Mouse (Mus musculus): Measurements from ENCODE around the gene Gfm1. TPM values are rescaled to one million over a fixed set of nuclear protein-coding genes. Genes with fewer than 3 reads are reported as not detected.

Gfm1 gene
- total RNA-seq, 1 experiment = 88.2 TPM

DNA sequence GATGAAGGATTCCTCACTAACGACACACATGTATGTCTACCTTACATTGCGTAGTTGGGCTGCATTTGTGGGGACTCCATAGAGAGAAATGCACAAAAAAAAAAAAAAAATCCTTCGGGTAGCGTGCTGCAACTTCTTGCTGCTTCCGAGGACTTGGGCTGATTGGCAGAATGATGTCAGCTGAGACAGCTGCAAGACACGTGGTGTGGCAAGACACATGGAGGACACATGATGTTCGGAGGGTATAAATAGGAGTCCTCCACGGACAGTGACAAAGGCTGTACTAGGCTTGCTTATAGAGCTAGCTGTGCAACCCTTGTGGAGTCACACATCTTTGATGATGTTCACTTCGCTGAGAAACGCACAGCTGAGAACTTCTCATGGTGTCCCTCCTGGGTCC, 52.5 kb downstream of the Gfm1 start:
- no peak for DNase-seq (ENCODE audit: low read depth, low spot score)
- Histone ChIP-seq H3K9me3 (ENCODE audit: control insufficient read depth, insufficient read depth, low read depth, low read length) (no peaks in the 10 kb centered on the region), H3K4me3 (ENCODE audit: insufficient read depth in 1 of 2, low read depth in 1 of 2, low read length in 2 of 2, poor library complexity in 1 of 2, severe bottlenecking in 1 of 2) (no peak overlapping the region), H3K36me3 (ENCODE audit: control insufficient read depth, insufficient read depth, low read length, poor library complexity, severe bottlenecking) (no peaks in the 10 kb centered on the region), H3K4me1 (ENCODE audit: control insufficient read depth in 2 of 2, insufficient read depth in 2 of 2, low read length in 2 of 2, poor library complexity in 1 of 2) (no peaks in the 10 kb centered on the region), H3K27ac (ENCODE audit: insufficient read depth, low read depth, low read length, poor library complexity, severe bottlenecking) (no peak overlapping the region), H3K9ac (ENCODE audit: insufficient read depth, low read depth, low read length, poor library complexity, severe bottlenecking) (no peak overlapping the region)
- TF ChIP-seq HCFC1 (IDR thresholded peaks at IDR 0.05; ENCODE audit: borderline replicate concordance, insufficient read depth, low read length) (no peak), CHD2 (IDR thresholded peaks at IDR 0.05; ENCODE audit: low read depth, low read length) (no peak), ZC3H11A (IDR thresholded peaks at IDR 0.05; ENCODE audit: borderline replicate concordance, low read depth, low read length) (no peak), MAFK (IDR thresholded peaks at IDR 0.05; ENCODE audit: insufficient read depth, low read depth, low read length) (no peak), ZNF384 (IDR thresholded peaks at IDR 0.05; ENCODE audit: low read depth, low read length) (no peak)
- in situ Hi-C loops (cut with MboI; ENCODE audit: low sequenced_read_pairs in 2 of 2, unreplicated experiment in 2 of 2) = no loop called here

GRCm38 (mm10) chr3:67485233-67485632, 55.3 kb downstream of the Gfm1 start:
- in situ Hi-C loops (cut with MboI; ENCODE audit: low sequenced_read_pairs in 2 of 2, unreplicated experiment in 2 of 2) = no loop called here
- no peak for DNase-seq (ENCODE audit: low read depth, low spot score)
- H3K36me3 ChIP-seq (ENCODE audit: control insufficient read depth, insufficient read depth, low read length, poor library complexity, severe bottlenecking) = no peaks in the 10 kb centered on the region
- peaks cover 0 to 2% of the 10 kb centered on the region in 2 experiments; a peak in 1 of 4 replicates for H3K4me1 ChIP-seq (ENCODE audit: control insufficient read depth in 2 of 2, insufficient read depth in 2 of 2, low read length in 2 of 2, poor library complexity in 1 of 2)
- H3K27ac ChIP-seq (ENCODE audit: insufficient read depth, low read depth, low read length, poor library complexity, severe bottlenecking) = no peak overlapping the region
- no peak for TF ChIP-seq CHD2 (IDR thresholded peaks at IDR 0.05; ENCODE audit: low read depth, low read length)
- no peak for TF ChIP-seq ZNF384 (IDR thresholded peaks at IDR 0.05; ENCODE audit: low read depth, low read length)
- TF ChIP-seq HCFC1 (IDR thresholded peaks at IDR 0.05; ENCODE audit: borderline replicate concordance, insufficient read depth, low read length) = no peak
- TF ChIP-seq ZC3H11A (IDR thresholded peaks at IDR 0.05; ENCODE audit: borderline replicate concordance, low read depth, low read length) = no peak
- no peak for TF ChIP-seq MAFK (IDR thresholded peaks at IDR 0.05; ENCODE audit: insufficient read depth, low read depth, low read length)
- H3K4me3 ChIP-seq (ENCODE audit: insufficient read depth in 1 of 2, low read depth in 1 of 2, low read length in 2 of 2, poor library complexity in 1 of 2, severe bottlenecking in 1 of 2) = no peak overlapping the region
- no peaks in the 10 kb centered on the region for H3K9me3 ChIP-seq (ENCODE audit: control insufficient read depth, insufficient read depth, low read depth, low read length)
- no peak overlapping the region for H3K9ac ChIP-seq (ENCODE audit: insufficient read depth, low read depth, low read length, poor library complexity, severe bottlenecking)

DNA sequence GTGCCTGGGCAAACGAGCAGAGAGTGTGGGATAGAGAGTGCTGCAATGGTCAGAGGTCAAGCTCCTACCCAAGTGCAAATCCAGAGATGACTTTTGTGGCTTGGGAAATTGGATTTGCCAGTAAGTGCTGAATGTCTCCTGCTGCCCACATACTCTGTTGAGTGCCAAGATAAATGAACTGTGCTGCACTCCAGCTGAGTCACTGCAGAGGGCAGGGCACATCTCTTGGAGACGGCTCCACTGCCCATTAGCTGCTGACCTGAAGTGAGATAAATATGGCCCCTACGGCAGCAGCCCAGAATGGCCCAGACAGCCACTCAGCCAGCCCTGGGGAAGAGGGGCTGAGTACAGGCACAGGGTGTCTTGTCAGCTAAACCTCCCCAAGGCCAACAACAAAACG, 60.3 kb downstream of the Gfm1 start:
- no peaks in the 10 kb centered on the region for H3K36me3 ChIP-seq (ENCODE audit: control insufficient read depth, insufficient read depth, low read length, poor library complexity, severe bottlenecking)

DNA sequence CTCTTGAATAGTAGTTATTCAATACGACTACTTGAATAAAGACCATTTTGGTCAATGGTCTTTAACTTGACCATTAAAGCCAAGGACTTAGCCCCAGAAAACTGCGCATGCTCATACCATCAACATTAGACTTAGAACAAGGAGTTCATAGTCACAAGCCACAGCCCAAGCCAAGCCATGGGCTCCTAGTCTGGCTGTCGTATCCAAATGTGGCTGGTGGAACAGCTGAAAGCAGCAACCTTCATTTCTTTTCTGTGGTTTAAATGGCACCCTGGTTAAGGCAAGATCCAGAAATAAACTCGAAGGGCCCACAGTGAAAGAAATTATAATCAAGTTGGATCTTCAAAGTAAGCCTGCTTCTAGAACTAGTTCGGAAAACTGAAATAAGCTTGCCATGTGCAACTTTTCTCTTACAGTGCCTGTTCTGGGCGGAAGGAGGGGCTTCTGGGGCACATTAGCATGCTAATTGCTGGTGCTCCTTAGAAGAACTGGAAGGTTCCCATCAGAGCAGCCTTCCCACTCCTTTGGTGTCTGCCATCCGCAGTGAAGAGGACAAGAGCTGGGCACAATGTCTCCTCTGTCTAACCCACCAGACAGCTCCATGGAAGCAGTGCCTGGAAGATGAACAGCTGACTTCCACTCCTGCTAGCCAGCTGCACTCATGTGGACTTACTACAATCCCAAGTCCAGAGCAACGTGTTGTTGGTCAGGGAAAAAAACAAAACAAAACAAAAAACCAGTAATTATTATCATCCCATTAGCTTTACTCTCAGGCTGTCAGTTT, 62.4 kb downstream of the Gfm1 start:
- H3K9me3 ChIP-seq (ENCODE audit: control insufficient read depth, insufficient read depth, low read depth, low read length) = no peaks in the 10 kb centered on the region
- no peaks in the 10 kb centered on the region for H3K36me3 ChIP-seq (ENCODE audit: control insufficient read depth, insufficient read depth, low read length, poor library complexity, severe bottlenecking)
- no peak overlapping the region for H3K27ac ChIP-seq (ENCODE audit: insufficient read depth, low read depth, low read length, poor library complexity, severe bottlenecking)
- in situ Hi-C loops (cut with MboI; ENCODE audit: low sequenced_read_pairs in 2 of 2, unreplicated experiment in 2 of 2) = no loop called here
- no peak overlapping the region for H3K9ac ChIP-seq (ENCODE audit: insufficient read depth, low read depth, low read length, poor library complexity, severe bottlenecking)
- TF ChIP-seq ZC3H11A (IDR thresholded peaks at IDR 0.05; ENCODE audit: borderline replicate concordance, low read depth, low read length) (no peak), ZNF384 (IDR thresholded peaks at IDR 0.05; ENCODE audit: low read depth, low read length) (no peak), MAFK (IDR thresholded peaks at IDR 0.05; ENCODE audit: insufficient read depth, low read depth, low read length) (no peak), CHD2 (IDR thresholded peaks at IDR 0.05; ENCODE audit: low read depth, low read length) (no peak), HCFC1 (IDR thresholded peaks at IDR 0.05; ENCODE audit: borderline replicate concordance, insufficient read depth, low read length) (no peak)
- no peak overlapping the region for H3K4me3 ChIP-seq (ENCODE audit: insufficient read depth in 1 of 2, low read depth in 1 of 2, low read length in 2 of 2, poor library complexity in 1 of 2, severe bottlenecking in 1 of 2)
- H3K4me1 ChIP-seq (ENCODE audit: control insufficient read depth in 2 of 2, insufficient read depth in 2 of 2, low read length in 2 of 2, poor library complexity in 1 of 2) = peaks cover 0 to 5% of the 10 kb centered on the region in 2 experiments; a peak in 1 of 4 replicates
- no peak for DNase-seq (ENCODE audit: low read depth, low spot score)

More for the DNA sequence above, 60.3 kb downstream of the Gfm1 start:
- Histone ChIP-seq H3K4me1 (ENCODE audit: control insufficient read depth in 2 of 2, insufficient read depth in 2 of 2, low read length in 2 of 2, poor library complexity in 1 of 2) (peaks cover 0 to 5% of the 10 kb centered on the region in 2 experiments; a peak in 1 of 4 replicates), H3K9ac (ENCODE audit: insufficient read depth, low read depth, low read length, poor library complexity, severe bottlenecking) (no peak overlapping the region), H3K4me3 (ENCODE audit: insufficient read depth in 1 of 2, low read depth in 1 of 2, low read length in 2 of 2, poor library complexity in 1 of 2, severe bottlenecking in 1 of 2) (no peak overlapping the region), H3K27ac (ENCODE audit: insufficient read depth, low read depth, low read length, poor library complexity, severe bottlenecking) (no peak overlapping the region), H3K9me3 (ENCODE audit: control insufficient read depth, insufficient read depth, low read depth, low read length) (no peaks in the 10 kb centered on the region)
- TF ChIP-seq ZNF384 (IDR thresholded peaks at IDR 0.05; ENCODE audit: low read depth, low read length) (no peak), ZC3H11A (IDR thresholded peaks at IDR 0.05; ENCODE audit: borderline replicate concordance, low read depth, low read length) (no peak), CHD2 (IDR thresholded peaks at IDR 0.05; ENCODE audit: low read depth, low read length) (no peak), MAFK (IDR thresholded peaks at IDR 0.05; ENCODE audit: insufficient read depth, low read depth, low read length) (no peak)
- in situ Hi-C loops (cut with MboI; ENCODE audit: low sequenced_read_pairs in 2 of 2, unreplicated experiment in 2 of 2) = no loop called here
- DNase-seq (ENCODE audit: low read depth, low spot score) = no peak
